Comparison of ENCODE assay signal across 8 mouse cellular contexts in genomic region chr10:117062894-117063253, GRCm38 (mm10). TPM values are rescaled to one million over a fixed set of nuclear protein-coding genes. Genes with fewer than 3 reads are reported as not detected.
DNase-seq lines count a peak whose midpoint lies in the region; ATAC-seq lines count a peak whose summit lies in the region.

No protein-coding gene starts in this region.

- no peak for DNase-seq in heart, postnatal 36 days
- DNase-seq in layer of hippocampus, adult 9-10 months (ENCODE audit: low spot score) = no peak
- DNase-seq in frontal cortex, postnatal 10 days (ENCODE audit: low spot score in 2 of 2) = no peak
- no peak for DNase-seq in thymus, postnatal 25 days

- H3K27ac ChIP-seq in heart, embryonic 16.5 days (ENCODE audit: low read length) = peak overlapping the region; percentile 77
- peak overlapping the region; percentile 16; the same call in 1 of the 2 replicates for H3K27ac ChIP-seq in brown adipose tissue, adult 24 weeks (replicated peaks; ENCODE audit: low read depth, low read length)
- H3K27ac ChIP-seq in hindbrain, embryonic 16.5 days (ENCODE audit: low read depth, low read length) = no peak overlapping the region
- no peak overlapping the region for H3K27ac ChIP-seq in midbrain, embryonic 12.5 days (replicated peaks)

- intact Hi-C loops in heart, postnatal 36 days (cut with DNase I) = loop anchor here (2.0 to 10.0 kb wide), 2 partner anchors 86 to 312 kb away; partner anchors contain the start of gene Frs2

- peaks cover 26% of the 10 kb centered on the region for H3K36me3 ChIP-seq in heart, embryonic 16.5 days (ENCODE audit: control insufficient read depth, insufficient read depth)
- H3K36me3 ChIP-seq in hindbrain, embryonic 16.5 days (ENCODE audit: control insufficient read depth, insufficient read depth, low read length) = peaks cover 35% of the 10 kb centered on the region
- peaks cover 43% of the 10 kb centered on the region for H3K36me3 ChIP-seq in midbrain, embryonic 12.5 days

- H3K9ac ChIP-seq in heart, embryonic 16.5 days (ENCODE audit: low read length) = peak overlapping the region; percentile 85
- peak overlapping the region; percentile 76 for H3K9ac ChIP-seq in hindbrain, embryonic 16.5 days (ENCODE audit: low read depth, low read length)
- peak overlapping the region; percentile 73 for H3K9ac ChIP-seq in midbrain, embryonic 12.5 days (replicated peaks)

- H3K4me1 ChIP-seq in heart, embryonic 16.5 days (ENCODE audit: control insufficient read depth, insufficient read depth, low read length) = peaks cover 10% of the 10 kb centered on the region
- 0 out of 2 replicates have a peak, but pooled peaks cover 3% of the 10 kb centered on the region for H3K4me1 ChIP-seq in brown adipose tissue, adult 24 weeks (ENCODE audit: control insufficient read depth, insufficient read depth, insufficient read length, low read length)
- H3K4me1 ChIP-seq in hindbrain, embryonic 16.5 days (ENCODE audit: control insufficient read depth, insufficient read depth, low read depth, low read length) = peaks cover 4% of the 10 kb centered on the region
- peaks cover 9% of the 10 kb centered on the region for H3K4me1 ChIP-seq in midbrain, embryonic 12.5 days

- ATAC-seq in heart, embryonic 16.5 days (replicated peaks; ENCODE audit: extremely low read depth, insufficient read depth, low FRiP score) = no peak
- ATAC-seq in hindbrain, embryonic 16.5 days = no peak
- ATAC-seq in midbrain, embryonic 12.5 days (ENCODE audit: low FRiP score, low read depth) = peak; percentile 7; the same call in 1 of the 2 replicates

- H3K27me3 ChIP-seq in heart, embryonic 16.5 days (ENCODE audit: control insufficient read depth, insufficient read depth, low read length) = no peaks in the 10 kb centered on the region
- H3K27me3 ChIP-seq in hindbrain, embryonic 16.5 days (replicated peaks; ENCODE audit: control insufficient read depth, insufficient read depth, low read length) = no peaks in the 10 kb centered on the region
- H3K27me3 ChIP-seq in midbrain, embryonic 12.5 days = no peaks in the 10 kb centered on the region

- 2% methylated on average over 15 of the region's 15 CpGs for WGBS in heart, embryonic 16.5 days
- 3% methylated on average over 15 of the region's 15 CpGs for WGBS in hindbrain, embryonic 16.5 days
- WGBS in midbrain, embryonic 12.5 days = 5% methylated on average over 15 of the region's 15 CpGs

- peak overlapping the region; percentile 76 for H3K4me2 ChIP-seq in heart, embryonic 16.5 days (ENCODE audit: low read depth, low read length)
- H3K4me2 ChIP-seq in hindbrain, embryonic 16.5 days (ENCODE audit: low read length) = peak overlapping the region; percentile 57
- peak overlapping the region; percentile 72 for H3K4me2 ChIP-seq in midbrain, embryonic 12.5 days (replicated peaks)

- peak overlapping the region; percentile 87 for H3K4me3 ChIP-seq in heart, embryonic 16.5 days (ENCODE audit: low read length)
- H3K4me3 ChIP-seq in brown adipose tissue, adult 24 weeks (ENCODE audit: insufficient read depth, low read depth, low read length) = peak overlapping the region; percentile 80
- peak overlapping the region; percentile 73 for H3K4me3 ChIP-seq in hindbrain, embryonic 16.5 days (ENCODE audit: low read length)
- peak overlapping the region; percentile 91 for H3K4me3 ChIP-seq in midbrain, embryonic 12.5 days

- no peaks in the 10 kb centered on the region for H3K9me3 ChIP-seq in heart, embryonic 16.5 days (replicated peaks; ENCODE audit: control insufficient read depth, low read length)
- H3K9me3 ChIP-seq in hindbrain, embryonic 16.5 days (ENCODE audit: control insufficient read depth, low read length) = no peaks in the 10 kb centered on the region
- H3K9me3 ChIP-seq in midbrain, embryonic 12.5 days = no peaks in the 10 kb centered on the region

RNA-seq across cellular contexts. Expression of gene Cct2, which starts 0.7 kb away (rescaled TPM):
- 167 and 185 TPM in 2 replicates for polyA plus RNA-seq in heart, embryonic 16.5 days (2015; fragmentation: Nextera tagmentation; extraction: Ambion mirVana)
- total RNA-seq in heart, postnatal 36 days (2021) = 100 to 1,000 TPM; 132 to 137 TPM
- polyA plus RNA-seq in brown adipose tissue, adult 24 weeks (2012; ENCODE audit: insufficient read depth, insufficient read length, missing spikeins) = 141 and 156 TPM in 2 replicates
- polyA plus RNA-seq in hindbrain, embryonic 16.5 days (2015; fragmentation: Nextera tagmentation; extraction: Ambion mirVana) = 244 and 245 TPM in 2 replicates
- polyA plus RNA-seq in midbrain, embryonic 12.5 days (2016; fragmentation: Nextera tagmentation; extraction: Ambion mirVana) = 252 and 253 TPM in 2 replicates

RNA-seq across cellular contexts. Expression of gene Lrrc10, which starts 17.7 kb away (rescaled TPM):
- polyA plus RNA-seq in heart, embryonic 16.5 days (2015; fragmentation: Nextera tagmentation; extraction: Ambion mirVana) = 60.4 and 62.1 TPM in 2 replicates
- total RNA-seq in heart, postnatal 36 days (2021) = 100 to 1,000 TPM; 168 to 289 TPM
- not detected in 2 replicates for polyA plus RNA-seq in brown adipose tissue, adult 24 weeks (2012; ENCODE audit: insufficient read depth, insufficient read length, missing spikeins)
- polyA plus RNA-seq in hindbrain, embryonic 16.5 days (2015; fragmentation: Nextera tagmentation; extraction: Ambion mirVana) = not detected in 2 replicates
- not detected in 2 replicates for polyA plus RNA-seq in midbrain, embryonic 12.5 days (2016; fragmentation: Nextera tagmentation; extraction: Ambion mirVana)

Comparison
In these comparisons a context has a peak if more than half of its experiments do, and no peak if none do; other contexts are left out.
1. H3K27ac ChIP-seq: peak in heart, embryonic 16.5 days (single experiment) and brown adipose tissue, adult 24 weeks (single experiment); none in hindbrain, embryonic 16.5 days (single experiment) and midbrain, embryonic 12.5 days (single experiment).
2. RNA of gene Lrrc10, which starts 17.7 kb away (polyA plus RNA-seq): 60.4 to 62.1 TPM in heart, embryonic 16.5 days; not detected in hindbrain, embryonic 16.5 days, not detected in midbrain, embryonic 12.5 days and not detected in brown adipose tissue, adult 24 weeks; every median in the first group is over 10 times any median in the second.
3. Peak in every context shown above with its lines, with median percentiles within 50 percentile points of each other: H3K4me2 ChIP-seq, H3K4me3 ChIP-seq and H3K9ac ChIP-seq.